Mouse (Mus musculus) forebrain, embryonic 12.5 days (tissue): Measurements from ENCODE around the gene Ccdc47. TPM values are rescaled to one million over a fixed set of nuclear protein-coding genes. Genes with fewer than 3 reads are reported as not detected.
A peak's percentile ranks its signal among the peaks of the same experiment; 100 is the strongest.

Source experiments
- ATAC-seq: fragments of 200-750 bp; cut with Nextera tagmentation; 2 replicates; pipeline ENCODE4 v1.8.0; 2017; ENCODE audit warnings: moderate TSS enrichment; ENCODE audit not compliant: low FRiP score
- H3K27ac ChIP-seq: fragments of 300-500 bp; sonication (generic); 2 replicates; pipeline ENCODE4 v1.5.1; 2016; ENCODE audit warnings: mild to moderate bottlenecking
- H3K27me3 ChIP-seq: fragments of 300-500 bp; sonication (generic); 2 replicates; pipeline ENCODE4 v1.6.1; 2016; ENCODE audit warnings: mild to moderate bottlenecking
- H3K36me3 ChIP-seq: fragments of 300-500 bp; sonication (generic); replicated peaks from 2 replicates; pipeline ENCODE4 v1.6.1; 2016; ENCODE audit warnings: mild to moderate bottlenecking
- H3K4me1 ChIP-seq: fragments of 300-500 bp; sonication (generic); 2 replicates; pipeline ENCODE4 v1.6.1; 2016
- H3K4me2 ChIP-seq: fragments of 300-500 bp; sonication (generic); 2 replicates; pipeline ENCODE4 v1.6.1; 2016; ENCODE audit warnings: mild to moderate bottlenecking, moderate library complexity
- H3K4me3 ChIP-seq: fragments of 300-500 bp; sonication (generic); replicated peaks from 2 replicates; pipeline ENCODE4 v1.5.1; 2016; ENCODE audit warnings: mild to moderate bottlenecking
- H3K9ac ChIP-seq: fragments of 300-500 bp; sonication (generic); 2 replicates; pipeline ENCODE4 v1.6.1; 2016; ENCODE audit warnings: mild to moderate bottlenecking
- H3K9me3 ChIP-seq: fragments of 300-500 bp; sonication (generic); 2 replicates; pipeline ENCODE4 v1.6.1; 2016
- WGBS: fragments of 180-500 bp; shearing (Covaris S2); methylation state at CpG from one replicate; pipeline ENCODE4 v1.1.7; 2016; 5-methylcytosine and 5-hydroxymethylcytosine counted together
- polyA plus RNA-seq: library from polyadenylated mRNA; unstranded; fragments of >200 nt; fragmentation: Nextera tagmentation; extraction: Ambion mirVana; gene quantifications from 2 replicates; pipeline ENCODE4 v1.2.1, GENCODE M21; 2016

Gene Ccdc47
- polyA plus RNA-seq, 1 experiment from 2014 or later = 91.9 TPM

GRCm38 (mm10) chr11:106158081-106158929 lies 57.8 kb downstream of the Ccdc47 start:
- ATAC-seq = no peak
- 64% methylated on average over 14 of the region's 14 CpGs for WGBS
- H3K4me1 ChIP-seq = peaks cover 42% of the 10 kb centered on the region
- peak overlapping the region; percentile 75 for H3K4me2 ChIP-seq
- peaks cover 56% of the 10 kb centered on the region for H3K36me3 ChIP-seq
- H3K9me3 ChIP-seq = no peaks in the 10 kb centered on the region
- peak overlapping the region; percentile 97 for H3K27ac ChIP-seq
- H3K27me3 ChIP-seq = no peaks in the 10 kb centered on the region
- peak overlapping the region; percentile 86 for H3K4me3 ChIP-seq
- peak overlapping the region; percentile 98 for H3K9ac ChIP-seq

- WGBS = 90% methylated on average over 7 of the region's 7 CpGs
- no peak for ATAC-seq
- H3K27ac ChIP-seq = peak overlapping the region; percentile 9; the same call in 1 of the 2 replicates
- no peak overlapping the region for H3K9ac ChIP-seq
- peaks cover 42% of the 10 kb centered on the region for H3K4me1 ChIP-seq
- no peaks in the 10 kb centered on the region for H3K27me3 ChIP-seq
- peaks cover 60% of the 10 kb centered on the region for H3K36me3 ChIP-seq
- H3K9me3 ChIP-seq = no peaks in the 10 kb centered on the region
- H3K4me2 ChIP-seq = no peak overlapping the region
- H3K4me3 ChIP-seq = no peak overlapping the region
These were observed 59.0 kb downstream of the Ccdc47 start for GRCm38 (mm10) chr11:106157154-106157553.

- Histone ChIP-seq H3K4me3 (no peak overlapping the region), H3K27me3 (no peaks in the 10 kb centered on the region), H3K9me3 (no peaks in the 10 kb centered on the region), H3K4me1 (peaks cover 37% of the 10 kb centered on the region), H3K9ac (no peak overlapping the region), H3K36me3 (peaks cover 69% of the 10 kb centered on the region), H3K27ac (0 out of 2 replicates have a peak overlapping the region, but pooled peaks have one; percentile 19), H3K4me2 (no peak overlapping the region)
- ATAC-seq = no peak
- WGBS = 71% methylated on average over 1 of the region's 1 CpGs
These were observed 59.9 kb downstream of the Ccdc47 start for GRCm38 (mm10) chr11:106156257-106156656.

- no peak overlapping the region for H3K9ac ChIP-seq
- peaks cover 32% of the 10 kb centered on the region for H3K4me1 ChIP-seq
- no peak overlapping the region for H3K4me3 ChIP-seq
- no peaks in the 10 kb centered on the region for H3K9me3 ChIP-seq
- WGBS = 84% methylated on average over 3 of the region's 3 CpGs
- no peak for ATAC-seq
- H3K27me3 ChIP-seq = no peaks in the 10 kb centered on the region
- H3K27ac ChIP-seq = no peak overlapping the region
- H3K36me3 ChIP-seq = peaks cover 73% of the 10 kb centered on the region
- H3K4me2 ChIP-seq = no peak overlapping the region
These were observed 60.4 kb downstream of the Ccdc47 start for GRCm38 (mm10) chr11:106155761-106156160.

GRCm38 (mm10) chr11:106154770-106155169 lies 61.4 kb downstream of the Ccdc47 start:
- Histone ChIP-seq H3K36me3 (peaks cover 83% of the 10 kb centered on the region), H3K9me3 (no peaks in the 10 kb centered on the region), H3K27ac (0 out of 2 replicates have a peak overlapping the region, but pooled peaks have one; percentile 15), H3K4me1 (peaks cover 29% of the 10 kb centered on the region), H3K4me3 (no peak overlapping the region), H3K9ac (no peak overlapping the region), H3K4me2 (no peak overlapping the region), H3K27me3 (no peaks in the 10 kb centered on the region)
- ATAC-seq = no peak
- WGBS = 71% methylated on average over 2 of the region's 2 CpGs

GRCm38 (mm10) chr11:106154091-106154490 lies 62.1 kb downstream of the Ccdc47 start:
- ATAC-seq = no peak
- 78% methylated on average over 5 of the region's 5 CpGs for WGBS
- Histone ChIP-seq H3K4me2 (no peak overlapping the region), H3K27me3 (no peaks in the 10 kb centered on the region), H3K9ac (no peak overlapping the region), H3K4me1 (peaks cover 24% of the 10 kb centered on the region), H3K9me3 (no peaks in the 10 kb centered on the region), H3K36me3 (peaks cover 90% of the 10 kb centered on the region), H3K4me3 (no peak overlapping the region), H3K27ac (0 out of 2 replicates have a peak overlapping the region, but pooled peaks have one; percentile 13)

- Histone ChIP-seq H3K4me1 (peaks cover 8% of the 10 kb centered on the region; the same call in 1 of the 2 replicates), H3K27me3 (no peaks in the 10 kb centered on the region), H3K9ac (no peak overlapping the region), H3K27ac (0 out of 2 replicates have a peak overlapping the region, but pooled peaks have one; percentile 8), H3K4me3 (no peak overlapping the region), H3K4me2 (no peak overlapping the region), H3K9me3 (no peaks in the 10 kb centered on the region), H3K36me3 (peaks cover 99% of the 10 kb centered on the region)
- ATAC-seq = no peak
- WGBS = 86% methylated on average over 8 of the region's 8 CpGs
These were observed 64.0 kb downstream of the Ccdc47 start for GRCm38 (mm10) chr11:106152132-106152531.

- Histone ChIP-seq H3K36me3 (peaks cover 89% of the 10 kb centered on the region), H3K9ac (no peak overlapping the region), H3K4me3 (no peak overlapping the region), H3K27ac (no peak overlapping the region), H3K27me3 (no peaks in the 10 kb centered on the region), H3K9me3 (no peaks in the 10 kb centered on the region), H3K4me2 (no peak overlapping the region), H3K4me1 (peaks cover 2% of the 10 kb centered on the region; the same call in 1 of the 2 replicates)
- no peak for ATAC-seq
- WGBS = 92% methylated on average over 3 of the region's 3 CpGs
These were observed 64.9 kb downstream of the Ccdc47 start for GRCm38 (mm10) chr11:106151219-106151618.

Other genes with a start within 250 kb of the Ccdc47 start
- gene Ace, start 248.4 kb downstream of the Ccdc47 start, polyA plus RNA-seq = 0.60 and 0.78 TPM in 2 replicates
- gene Ace3, start 221.7 kb downstream of the Ccdc47 start, polyA plus RNA-seq = not detected in 2 replicates
- 0.36 and 0.64 TPM in 2 replicates for gene Kcnh6, start 208.2 kb downstream of the Ccdc47 start, polyA plus RNA-seq
- 118 and 129 TPM in 2 replicates for gene Dcaf7, start 179.5 kb downstream of the Ccdc47 start, polyA plus RNA-seq
- gene Taco1, start 150.3 kb downstream of the Ccdc47 start, polyA plus RNA-seq = 9.6 and 9.8 TPM in 2 replicates
- gene Map3k3, start 131.7 kb downstream of the Ccdc47 start, polyA plus RNA-seq = 21.6 and 22.6 TPM in 2 replicates
- not detected in 2 replicates for gene Gm10840, start 55.5 kb downstream of the Ccdc47 start, polyA plus RNA-seq
- 289 and 300 TPM in 2 replicates for gene Limd2, start 55.5 kb downstream of the Ccdc47 start, polyA plus RNA-seq
- gene Strada, start 14.2 kb downstream of the Ccdc47 start, polyA plus RNA-seq = 35.2 and 36.1 TPM in 2 replicates
- gene Ddx42, start 582 bp upstream of the Ccdc47 start, polyA plus RNA-seq = 122 and 129 TPM in 2 replicates
- 63.0 and 69.1 TPM in 2 replicates for gene Ftsj3, start 39.7 kb upstream of the Ccdc47 start, polyA plus RNA-seq
- 334 and 335 TPM in 2 replicates for gene Psmc5, start 39.8 kb upstream of the Ccdc47 start, polyA plus RNA-seq
- 26.1 and 26.5 TPM in 2 replicates for gene Smarcd2, start 56.6 kb upstream of the Ccdc47 start, polyA plus RNA-seq
- gene Tcam1, start 60.3 kb upstream of the Ccdc47 start, polyA plus RNA-seq = 0.33 and 0.34 TPM in 2 replicates
- not detected in 2 replicates for gene Gh, start 85.5 kb upstream of the Ccdc47 start, polyA plus RNA-seq
- gene Cd79b, start 98.4 kb upstream of the Ccdc47 start, polyA plus RNA-seq = 0.74 and 0.88 TPM in 2 replicates
- gene Scn4a, start 136.9 kb upstream of the Ccdc47 start, polyA plus RNA-seq = 0.03 TPM in 1 of 2 replicates, not detected in the other
- not detected in 2 replicates for gene Prr29, start 149.1 kb upstream of the Ccdc47 start, polyA plus RNA-seq
- 8.1 and 9.8 TPM in 2 replicates for gene Icam2, start 171.7 kb upstream of the Ccdc47 start, polyA plus RNA-seq